Mouse (Mus musculus): Measurements from ENCODE around the gene Ppfia4.

GRCm38 (mm10) chr1:134293276-134293675 is 39.5 kb downstream of the Ppfia4 start:
- TF ChIP-seq CHD2 (IDR thresholded peaks at IDR 0.05; ENCODE audit: low read depth, low read length) = no peak
- no peak for TF ChIP-seq HCFC1 (IDR thresholded peaks at IDR 0.05; ENCODE audit: borderline replicate concordance, insufficient read depth, low read length)
- no peak for TF ChIP-seq MAFK (IDR thresholded peaks at IDR 0.05; ENCODE audit: insufficient read depth, low read depth, low read length)

Data from ES-E14 (cell line).